Mouse (Mus musculus): Measurements from ENCODE around the gene Efna3. TPM values are rescaled to one million over a fixed set of nuclear protein-coding genes. Genes with fewer than 3 reads are reported as not detected.

Efna3 gene
- total RNA-seq, 2 experiments from 2014 or later, result not detected

- peak; percentile 77 for ATAC-seq (replicated peaks; ENCODE audit: poor library complexity, severe bottlenecking)
Observed at GRCm38 (mm10) chr3:89340465-89340864, 17.7 kb upstream of the Efna3 start.

- peak; percentile 51 for ATAC-seq (replicated peaks; ENCODE audit: poor library complexity, severe bottlenecking)
Observed at GRCm38 (mm10) chr3:89339416-89339815, 16.7 kb upstream of the Efna3 start.

- peak; percentile 29 for ATAC-seq (replicated peaks; ENCODE audit: poor library complexity, severe bottlenecking)
Observed at GRCm38 (mm10) chr3:89337721-89338578, 15.2 kb upstream of the Efna3 start, which contains the start of gene Efna4. Efna4 (minus strand) TSS chr3:89338028.

GRCm38 (mm10) chr3:89337062-89337720, 14.4 kb upstream of the Efna3 start:
- no peak for ATAC-seq (replicated peaks; ENCODE audit: poor library complexity, severe bottlenecking)

GRCm38 (mm10) chr3:89336529-89336928, 13.8 kb upstream of the Efna3 start:
- no peak for ATAC-seq (replicated peaks; ENCODE audit: poor library complexity, severe bottlenecking)

- ATAC-seq (replicated peaks; ENCODE audit: poor library complexity, severe bottlenecking), result no peak
Observed at GRCm38 (mm10) chr3:89333053-89333452, 10.3 kb upstream of the Efna3 start.

- no peak for ATAC-seq (replicated peaks; ENCODE audit: poor library complexity, severe bottlenecking)
Observed at GRCm38 (mm10) chr3:89332476-89332875, 9.7 kb upstream of the Efna3 start.

- ATAC-seq (replicated peaks; ENCODE audit: poor library complexity, severe bottlenecking), result no peak
Observed at GRCm38 (mm10) chr3:89332013-89332412, 9.2 kb upstream of the Efna3 start.

- ATAC-seq (replicated peaks; ENCODE audit: poor library complexity, severe bottlenecking), result no peak
Observed at GRCm38 (mm10) chr3:89331561-89331960, 8.8 kb upstream of the Efna3 start.

GRCm38 (mm10) chr3:89330948-89331347, 8.2 kb upstream of the Efna3 start:
- ATAC-seq (replicated peaks; ENCODE audit: poor library complexity, severe bottlenecking), result peak; percentile 66

GRCm38 (mm10) chr3:89330346-89330745, 7.6 kb upstream of the Efna3 start:
- ATAC-seq (replicated peaks; ENCODE audit: poor library complexity, severe bottlenecking), result no peak

GRCm38 (mm10) chr3:89328623-89329022, 5.9 kb upstream of the Efna3 start:
- ATAC-seq (replicated peaks; ENCODE audit: poor library complexity, severe bottlenecking), result no peak

- no peak for ATAC-seq (replicated peaks; ENCODE audit: poor library complexity, severe bottlenecking)
Observed at GRCm38 (mm10) chr3:89327371-89327870, 4.7 kb upstream of the Efna3 start.

GRCm38 (mm10) chr3:89325882-89326281, 3.1 kb upstream of the Efna3 start:
- no peak for ATAC-seq (replicated peaks; ENCODE audit: poor library complexity, severe bottlenecking)

- ATAC-seq (replicated peaks; ENCODE audit: poor library complexity, severe bottlenecking), result no peak
Observed at GRCm38 (mm10) chr3:89322131-89322500, 649 bp downstream of the Efna3 start.

- ATAC-seq (replicated peaks; ENCODE audit: poor library complexity, severe bottlenecking), result 0 out of 2 replicates have a peak, but pooled peaks have one; percentile 8
Observed at GRCm38 (mm10) chr3:89321183-89322130, 1.3 kb downstream of the Efna3 start.

- ATAC-seq (replicated peaks; ENCODE audit: poor library complexity, severe bottlenecking), result 0 out of 2 replicates have a peak, but pooled peaks have one; percentile 12
Observed at GRCm38 (mm10) chr3:89320581-89321182, 2.1 kb downstream of the Efna3 start.

GRCm38 (mm10) chr3:89319591-89320350, 3.0 kb downstream of the Efna3 start:
- 0 out of 2 replicates have a peak, but pooled peaks have one; percentile 13 for ATAC-seq (replicated peaks; ENCODE audit: poor library complexity, severe bottlenecking)
